Mouse (Mus musculus): ENCODE measurements around the gene Nr2e1.

- no peak for TF ChIP-seq CTCF (IDR thresholded peaks at IDR 0.05; ENCODE audit: insufficient read depth, low read depth, low read length)
- TF ChIP-seq POLR2A (IDR thresholded peaks at IDR 0.05; ENCODE audit: insufficient read depth, low read depth, low read length): no peak
These were observed 8.0 kb upstream of the Nr2e1 start for GRCm38 (mm10) chr10:42591185-42591992.

Measured in olfactory bulb, adult 2 months (tissue).